Mouse (Mus musculus) midbrain, embryonic 14.5 days (tissue): ENCODE data around the gene Marveld2. TPM values are rescaled to one million over a fixed set of nuclear protein-coding genes. Genes with fewer than 3 reads are reported as not detected.

Source experiments
- ATAC-seq: fragments of 200-750 bp; cut with Nextera tagmentation; 2 replicates; pipeline ENCODE4 v1.8.0; 2017; ENCODE audit warnings: moderate number of reproducible peaks, moderate library complexity; ENCODE audit not compliant: low FRiP score, low TSS enrichment
- DNase-seq: peaks from one replicate; pipeline ENCODE4 v3.0.0-alpha.2; 2015
- H3K27ac ChIP-seq: fragments of 300-500 bp; sonication (generic); replicated peaks from 2 replicates; pipeline ENCODE4 v1.5.1; 2014; ENCODE audit warnings: mild to moderate bottlenecking, low read depth, low read length, moderate library complexity
- H3K27me3 ChIP-seq: fragments of 300-500 bp; sonication (generic); 2 replicates; pipeline ENCODE4 v1.6.1; 2014; ENCODE audit warnings: low read length, control low read depth, mixed read lengths; ENCODE audit not compliant: control insufficient read depth, insufficient read depth
- H3K36me3 ChIP-seq: fragments of 300-500 bp; sonication (generic); 2 replicates; pipeline ENCODE4 v1.6.1; 2014; ENCODE audit warnings: low read length, control low read depth; ENCODE audit not compliant: control insufficient read depth, insufficient read depth
- H3K4me1 ChIP-seq: fragments of 300-500 bp; sonication (generic); 2 replicates; pipeline ENCODE4 v1.6.1; 2014; ENCODE audit warnings: mild to moderate bottlenecking, antibody characterized with exemption, low read length, control low read depth; ENCODE audit not compliant: control insufficient read depth, insufficient read depth
- H3K4me2 ChIP-seq: fragments of 300-500 bp; sonication (generic); 2 replicates; pipeline ENCODE4 v1.6.1; 2014; ENCODE audit warnings: mild to moderate bottlenecking, low read length, moderate library complexity
- H3K4me3 ChIP-seq: fragments of 300-500 bp; sonication (generic); replicated peaks from 2 replicates; pipeline ENCODE4 v1.5.1; 2014; ENCODE audit warnings: low read depth, low read length
- H3K9ac ChIP-seq: fragments of 300-500 bp; sonication (generic); replicated peaks from 2 replicates; pipeline ENCODE4 v1.6.1; 2014; ENCODE audit warnings: mild to moderate bottlenecking, low read length, moderate library complexity
- H3K9me3 ChIP-seq: fragments of 300-500 bp; sonication (generic); 2 replicates; pipeline ENCODE4 v1.6.1; 2016; ENCODE audit warnings: low read length, control low read depth, mixed read lengths; ENCODE audit not compliant: control insufficient read depth
- WGBS: fragments of 180-500 bp; shearing (Covaris S2); extraction: QIAGEN DNeasy Blood & Tissue Kit; methylation state at CpG from one replicate; pipeline ENCODE4 v1.1.7; 2014; 5-methylcytosine and 5-hydroxymethylcytosine counted together
- polyA plus RNA-seq: library from polyadenylated mRNA; unstranded; fragments of >200 nt; fragmentation: Nextera tagmentation; extraction: Ambion mirVana; gene quantifications from 2 replicates; pipeline ENCODE4 v1.2.1, GENCODE M21; 2014

Marveld2 gene
- polyA plus RNA-seq, 1 experiment from 2014 or later = 2.7 TPM

DNA sequence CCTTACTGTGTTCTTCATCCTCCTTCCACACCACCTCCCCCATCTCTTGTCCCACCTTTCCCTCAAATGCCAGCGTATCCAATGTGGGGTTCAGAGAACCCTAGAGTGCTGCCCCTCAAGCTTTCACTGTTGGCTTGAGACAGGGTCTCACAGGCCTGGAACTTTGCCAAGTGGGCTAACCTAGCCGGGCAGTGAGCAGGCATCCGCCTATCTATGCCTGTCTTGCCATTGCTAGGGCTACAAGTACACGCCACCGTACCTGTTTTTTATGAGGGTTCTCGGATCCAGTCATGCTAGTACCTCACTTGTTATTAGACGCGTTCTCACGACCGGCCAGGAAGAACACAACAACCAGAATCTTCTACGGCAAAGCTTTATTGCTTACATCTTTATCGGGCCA is 28.1 kb downstream of the Marveld2 start:
- Histone ChIP-seq H3K9ac (no peak overlapping the region), H3K36me3 (no peaks in the 10 kb centered on the region), H3K4me1 (no peaks in the 10 kb centered on the region), H3K4me2 (peak overlapping the region; percentile 21; the same call in 1 of the 2 replicates), H3K9me3 (no peaks in the 10 kb centered on the region), H3K27ac (no peak overlapping the region), H3K4me3 (no peak overlapping the region), H3K27me3 (no peaks in the 10 kb centered on the region)
- ATAC-seq (0 out of 2 replicates have a peak, but pooled peaks have one; percentile 37), DNase-seq (no peak)
- WGBS = 87% methylated on average over 11 of the region's 12 CpGs

DNA sequence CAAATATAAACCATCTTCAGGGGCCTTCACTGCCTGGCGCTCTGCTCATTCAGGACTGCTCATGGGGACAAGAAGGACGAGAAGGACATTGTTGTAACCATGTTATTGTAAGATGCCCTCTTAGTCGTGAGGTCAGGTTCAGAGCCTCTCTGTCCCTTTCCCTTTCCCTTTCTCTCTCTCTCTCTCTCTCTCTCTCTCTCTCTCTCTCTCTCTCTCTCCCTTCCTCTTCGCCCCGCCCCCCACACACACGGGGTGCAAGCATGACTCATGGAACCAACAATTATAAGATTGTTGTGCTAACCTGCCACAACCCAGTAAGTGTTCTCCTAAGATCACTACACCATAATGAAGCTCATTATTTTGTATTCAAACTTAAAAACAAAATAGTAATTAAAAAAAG is 34.6 kb downstream of the Marveld2 start:
- WGBS = 53% methylated on average over 6 of the region's 6 CpGs

GRCm38 (mm10) chr13:100581701-100582100 is 35.1 kb downstream of the Marveld2 start:
- Histone ChIP-seq H3K36me3 (no peaks in the 10 kb centered on the region), H3K4me2 (no peak overlapping the region), H3K4me3 (no peak overlapping the region), H3K27ac (no peak overlapping the region), H3K27me3 (no peaks in the 10 kb centered on the region), H3K4me1 (no peaks in the 10 kb centered on the region), H3K9me3 (no peaks in the 10 kb centered on the region), H3K9ac (no peak overlapping the region)
- peak; percentile 6 for DNase-seq
- WGBS = 31% methylated on average over 3 of the region's 3 CpGs
- no peak for ATAC-seq

More for the DNA sequence above, 34.6 kb downstream of the Marveld2 start:
- Histone ChIP-seq H3K4me3 (no peak overlapping the region), H3K4me1 (no peaks in the 10 kb centered on the region), H3K27ac (no peak overlapping the region), H3K36me3 (no peaks in the 10 kb centered on the region), H3K9me3 (no peaks in the 10 kb centered on the region), H3K9ac (no peak overlapping the region), H3K4me2 (no peak overlapping the region), H3K27me3 (no peaks in the 10 kb centered on the region)
- ATAC-seq (no peak), DNase-seq (no peak)

- Histone ChIP-seq H3K4me2 (no peak overlapping the region), H3K36me3 (no peaks in the 10 kb centered on the region), H3K4me1 (no peaks in the 10 kb centered on the region), H3K27me3 (no peaks in the 10 kb centered on the region), H3K9me3 (no peaks in the 10 kb centered on the region), H3K27ac (no peak overlapping the region), H3K9ac (no peak overlapping the region), H3K4me3 (no peak overlapping the region)
- DNase-seq = no peak
- ATAC-seq = no peak
These were observed 36.8 kb downstream of the Marveld2 start for GRCm38 (mm10) chr13:100579951-100580350.

- WGBS = 70% methylated on average over 3 of the region's 3 CpGs
- no peak overlapping the region for H3K9ac ChIP-seq
These were observed 37.6 kb downstream of the Marveld2 start for GRCm38 (mm10) chr13:100579220-100579619.

GRCm38 (mm10) chr13:100575950-100576349 is 40.8 kb downstream of the Marveld2 start:
- Histone ChIP-seq H3K4me1 (no peaks in the 10 kb centered on the region), H3K27me3 (no peaks in the 10 kb centered on the region), H3K4me3 (no peak overlapping the region), H3K4me2 (no peak overlapping the region), H3K9ac (no peak overlapping the region), H3K9me3 (no peaks in the 10 kb centered on the region), H3K27ac (no peak overlapping the region), H3K36me3 (no peaks in the 10 kb centered on the region)
- DNase-seq = no peak
- WGBS = 85% methylated on average over 2 of the region's 2 CpGs
- ATAC-seq = no peak

More at GRCm38 (mm10) chr13:100579220-100579619, 37.6 kb downstream of the Marveld2 start:
- ATAC-seq (no peak), DNase-seq (no peak)
- H3K27ac ChIP-seq = no peak overlapping the region
- no peaks in the 10 kb centered on the region for H3K36me3 ChIP-seq
- no peaks in the 10 kb centered on the region for H3K9me3 ChIP-seq
- H3K4me2 ChIP-seq = no peak overlapping the region
- no peaks in the 10 kb centered on the region for H3K4me1 ChIP-seq
- no peaks in the 10 kb centered on the region for H3K27me3 ChIP-seq
- H3K4me3 ChIP-seq = no peak overlapping the region

DNA sequence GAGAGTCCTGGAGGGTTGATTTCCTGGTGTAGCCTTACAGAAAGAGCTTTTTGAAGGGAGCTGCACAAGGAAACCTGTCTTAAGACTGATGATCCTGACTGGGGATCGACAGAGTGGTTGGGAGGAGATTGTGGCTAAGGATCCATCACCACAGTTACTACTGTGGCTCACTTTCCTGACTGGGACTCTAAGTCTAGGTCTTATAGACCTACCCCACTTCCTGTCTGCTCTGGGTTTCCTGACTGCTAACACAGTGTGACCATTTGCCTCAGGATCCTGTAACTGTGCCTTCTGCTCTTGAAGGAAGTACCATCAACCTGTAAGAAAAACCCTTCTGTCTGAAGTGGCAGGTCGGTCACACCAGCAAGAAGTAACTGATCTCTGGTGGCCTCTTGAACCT is 46.1 kb downstream of the Marveld2 start:
- 83% methylated on average over 2 of the region's 2 CpGs for WGBS
- no peaks in the 10 kb centered on the region for H3K4me1 ChIP-seq
- no peaks in the 10 kb centered on the region for H3K9me3 ChIP-seq
- H3K9ac ChIP-seq = no peak overlapping the region
- no peaks in the 10 kb centered on the region for H3K36me3 ChIP-seq
- H3K27me3 ChIP-seq = no peaks in the 10 kb centered on the region
- no peak overlapping the region for H3K27ac ChIP-seq
- DNase-seq = no peak
- H3K4me3 ChIP-seq = no peak overlapping the region
- H3K4me2 ChIP-seq = no peak overlapping the region
- no peak for ATAC-seq

GRCm38 (mm10) chr13:100568359-100568758 is 48.4 kb downstream of the Marveld2 start:
- no peak overlapping the region for H3K9ac ChIP-seq
- H3K4me3 ChIP-seq = no peak overlapping the region
- H3K9me3 ChIP-seq = no peaks in the 10 kb centered on the region
- no peaks in the 10 kb centered on the region for H3K36me3 ChIP-seq
- H3K4me2 ChIP-seq = no peak overlapping the region
- no peak overlapping the region for H3K27ac ChIP-seq
- no peaks in the 10 kb centered on the region for H3K27me3 ChIP-seq
- 93% methylated on average over 1 of the region's 1 CpGs for WGBS
- DNase-seq (no peak), ATAC-seq (no peak)
- H3K4me1 ChIP-seq = no peaks in the 10 kb centered on the region

DNA sequence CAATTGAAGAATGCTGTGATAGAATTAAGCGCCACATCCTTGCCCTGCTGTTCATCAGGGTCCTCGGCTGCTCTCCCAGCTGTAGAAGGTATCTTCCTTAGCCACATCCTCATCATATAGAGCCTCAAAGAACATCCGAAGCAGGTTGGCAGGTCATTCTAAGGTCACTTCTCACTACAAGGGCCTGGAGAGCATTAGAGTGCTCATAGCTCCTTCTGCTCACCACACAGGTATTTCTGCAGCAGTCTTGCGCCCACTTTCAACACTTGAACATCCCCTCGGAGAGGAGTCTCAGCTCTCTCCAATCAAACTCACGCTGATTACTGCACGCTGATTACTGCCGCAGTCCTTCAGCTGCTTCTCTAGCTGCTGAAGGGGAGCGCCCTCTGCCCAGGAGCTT is 57.3 kb downstream of the Marveld2 start:
- DNase-seq = no peak
- no peak overlapping the region for H3K4me2 ChIP-seq
- no peak overlapping the region for H3K4me3 ChIP-seq
- no peaks in the 10 kb centered on the region for H3K36me3 ChIP-seq
- no peaks in the 10 kb centered on the region for H3K4me1 ChIP-seq
- H3K27me3 ChIP-seq = no peaks in the 10 kb centered on the region
- H3K9ac ChIP-seq = no peak overlapping the region
- H3K27ac ChIP-seq = no peak overlapping the region
- H3K9me3 ChIP-seq = no peaks in the 10 kb centered on the region
- no peak for ATAC-seq
- 86% methylated on average over 9 of the region's 9 CpGs for WGBS
